Mouse (Mus musculus) frontal cortex, postnatal 36 days (tissue): Measurements from ENCODE around the gene Gm11627.
"Not testable (repeated sequence)": the region's sequence is repeated elsewhere in the genome, so short reads cannot be mapped to it uniquely, and the experiment has no call there.

Source experiments
- DNase-seq, 2 experiments: peaks; one replicate each; pipeline ENCODE4 v3.0.0; 2022; ENCODE audit warnings: low spot score in 2 of 2

The Gm11627 gene

DNA sequence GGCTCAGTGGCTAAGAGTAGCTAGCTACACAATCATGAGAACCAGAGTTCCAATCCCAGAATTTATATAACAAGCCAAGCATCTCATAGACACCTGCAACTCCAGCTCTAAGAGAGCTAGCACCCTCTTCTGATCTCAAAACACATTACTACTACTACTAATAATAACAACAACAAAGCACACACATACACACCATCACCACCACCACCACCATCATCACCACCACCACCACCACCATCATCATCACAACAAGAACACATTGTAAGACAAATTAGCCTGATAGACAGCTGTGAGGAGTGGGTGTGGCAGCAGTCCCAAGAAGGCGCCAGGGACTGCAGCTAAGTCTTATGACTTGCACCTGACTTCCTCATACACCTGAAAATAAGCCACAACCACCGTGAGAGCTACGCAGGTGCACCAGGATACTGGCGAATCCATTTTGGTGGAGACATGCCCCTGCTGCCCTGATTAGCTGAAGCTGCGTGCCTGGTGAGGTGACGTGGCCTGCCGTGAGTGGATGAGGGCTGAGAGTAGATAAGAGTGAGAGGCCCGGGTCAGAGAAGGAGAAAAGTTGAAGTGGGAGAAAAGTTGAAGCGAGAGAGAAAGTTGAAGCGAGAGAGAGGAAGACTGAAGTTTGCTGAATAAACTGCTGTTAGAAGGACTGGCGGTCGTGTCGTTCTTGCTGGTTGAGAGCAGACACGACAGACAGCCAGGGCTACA, 14.1 kb downstream of the Gm11627 start:
- not testable (repeated sequence) for DNase-seq

DNA sequence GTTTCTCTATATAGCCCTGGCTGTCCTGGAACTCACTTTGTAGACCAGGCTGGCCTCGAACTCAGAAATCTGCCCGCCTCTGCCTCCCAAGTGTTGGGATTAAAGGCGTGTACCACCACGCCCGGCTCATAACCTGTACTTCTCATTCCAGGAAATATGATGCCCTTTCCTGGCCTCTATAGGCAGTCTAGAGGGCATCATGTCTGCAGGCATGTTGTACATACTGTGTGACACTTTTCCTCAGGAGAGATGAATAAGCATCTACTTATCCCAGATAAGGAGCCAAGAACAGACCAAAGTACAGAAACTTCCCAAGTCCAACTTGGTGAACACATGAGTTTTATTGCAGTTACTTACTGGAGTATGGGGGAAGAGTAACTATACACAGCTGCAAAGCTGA, 20.6 kb downstream of the Gm11627 start:
- DNase-seq = no peak

DNA sequence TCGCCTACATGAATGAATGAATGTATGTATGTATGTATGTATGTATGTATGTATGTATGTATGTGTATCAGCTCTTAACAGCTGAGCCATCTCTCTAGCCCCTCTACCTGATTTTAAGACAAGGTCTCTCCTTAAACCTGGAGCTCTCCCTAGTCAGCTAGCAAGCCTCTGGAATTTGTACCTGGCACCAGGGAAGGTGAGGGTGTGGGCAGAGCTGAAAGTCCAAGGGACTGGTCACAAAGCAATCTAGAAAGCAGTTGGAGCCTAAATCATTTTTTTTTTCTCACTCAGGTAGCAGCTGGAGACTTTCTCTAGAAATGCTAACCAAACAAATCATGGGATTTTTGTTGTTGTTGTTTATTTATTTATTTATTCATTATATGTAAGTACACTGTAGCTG, 21.9 kb downstream of the Gm11627 start:
- no peak for DNase-seq

DNA sequence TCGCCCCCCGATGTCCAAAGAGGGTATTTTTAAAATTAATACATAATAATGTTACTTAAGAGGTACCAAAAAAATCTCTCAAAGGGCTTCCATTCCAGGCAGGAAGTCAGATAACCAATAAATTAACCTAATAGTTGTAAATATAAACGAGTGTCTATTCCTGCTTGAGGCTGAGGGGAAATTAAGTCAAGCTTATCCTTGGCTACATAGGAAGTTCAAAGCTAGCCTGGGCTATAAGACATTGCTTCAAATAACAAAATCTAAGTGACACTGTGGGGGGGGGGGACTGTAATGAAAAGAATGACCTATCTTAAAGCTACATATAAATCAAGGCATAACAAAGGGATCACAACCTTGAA, 22.6 kb downstream of the Gm11627 start:
- DNase-seq = no peak

DNA sequence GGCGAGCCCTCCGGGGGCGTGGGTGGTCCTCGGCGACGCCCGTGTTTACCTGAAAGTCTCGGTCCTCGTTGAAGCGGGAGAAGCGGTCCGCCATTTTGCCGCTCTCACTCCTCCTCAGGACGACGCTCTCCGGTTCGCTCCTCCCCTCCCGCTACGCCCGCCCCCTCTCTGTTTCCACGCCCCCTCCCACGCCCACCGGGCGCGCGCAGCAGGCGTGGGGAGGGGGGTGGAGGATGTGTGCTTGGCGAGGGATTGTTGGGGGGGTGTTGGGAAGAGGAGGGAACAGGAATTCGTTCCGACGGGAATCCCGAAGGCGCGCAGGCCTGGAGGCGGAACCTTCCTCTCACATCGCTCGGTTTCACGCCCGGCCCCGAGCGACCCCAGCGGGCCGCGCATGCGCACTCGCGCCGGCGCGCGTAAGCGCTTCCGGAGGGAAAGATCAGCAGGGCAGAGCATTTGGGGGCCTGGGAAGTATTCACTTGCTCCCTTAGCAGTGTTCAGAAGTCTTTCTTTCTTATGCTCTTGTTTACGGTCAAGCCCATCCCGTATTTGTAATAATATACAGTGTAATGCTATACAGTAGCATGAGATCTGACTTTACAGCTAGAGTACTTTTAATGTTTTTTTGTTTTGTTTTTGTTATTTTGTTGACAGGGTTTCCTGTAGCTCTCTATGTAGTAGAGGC, 23.1 kb downstream of the Gm11627 start, which contains the start of gene Gpatch8:
Gpatch8 (minus strand) TSS at position 362 of the 685 bp plus-strand sequence.
- DNase-seq = peak; percentile 93

DNA sequence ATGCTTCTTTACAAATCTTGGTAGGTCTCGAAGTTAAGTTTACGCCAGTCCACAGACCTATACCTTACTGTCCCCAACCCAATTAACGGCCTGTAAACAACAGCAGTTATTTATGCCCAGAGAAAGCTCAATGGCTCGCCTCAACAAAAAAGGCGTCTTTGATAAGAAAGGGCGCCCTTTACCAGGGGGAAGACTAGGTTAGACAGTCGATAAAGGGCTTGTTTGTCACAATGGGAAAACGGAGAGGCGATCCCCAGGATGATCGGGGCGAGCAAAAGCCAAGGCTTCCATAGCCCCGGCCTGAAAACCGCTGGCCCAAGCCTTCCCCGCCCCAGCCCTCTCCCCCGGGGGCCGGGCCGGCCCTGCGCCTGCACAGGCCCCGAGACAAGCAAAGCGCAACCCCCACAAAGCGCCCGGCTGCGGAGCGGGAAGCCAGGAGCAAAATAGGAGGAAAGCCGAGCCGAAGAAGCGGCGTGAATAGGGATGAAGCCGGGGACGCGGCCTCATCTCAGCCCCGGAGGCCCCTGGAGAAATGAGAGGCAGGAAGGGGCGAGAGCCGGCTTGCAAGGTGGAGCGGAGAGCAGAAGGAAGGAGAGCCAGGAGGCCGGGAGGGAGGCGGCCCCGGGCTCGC, 23.7 kb downstream of the Gm11627 start:
- no peak for DNase-seq

DNA sequence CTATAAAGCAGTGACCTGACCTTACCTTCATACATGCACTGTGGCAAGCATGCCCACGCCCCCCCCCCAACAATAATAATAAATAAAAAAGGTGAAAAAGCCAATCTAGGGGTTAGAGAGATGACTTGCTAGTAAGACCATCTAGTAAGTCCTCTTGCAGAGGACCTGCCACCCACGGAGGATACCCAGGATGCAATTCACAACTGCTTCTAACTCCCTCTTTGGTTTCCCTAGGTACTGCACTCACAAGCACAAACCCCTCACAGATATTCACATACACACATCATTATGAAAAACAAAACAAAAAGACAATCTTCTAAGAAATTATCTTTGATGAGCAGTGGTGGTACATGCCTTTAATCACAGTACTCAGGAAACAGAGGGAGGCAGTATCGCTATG, 27.2 kb downstream of the Gm11627 start:
- DNase-seq = no peak

DNA sequence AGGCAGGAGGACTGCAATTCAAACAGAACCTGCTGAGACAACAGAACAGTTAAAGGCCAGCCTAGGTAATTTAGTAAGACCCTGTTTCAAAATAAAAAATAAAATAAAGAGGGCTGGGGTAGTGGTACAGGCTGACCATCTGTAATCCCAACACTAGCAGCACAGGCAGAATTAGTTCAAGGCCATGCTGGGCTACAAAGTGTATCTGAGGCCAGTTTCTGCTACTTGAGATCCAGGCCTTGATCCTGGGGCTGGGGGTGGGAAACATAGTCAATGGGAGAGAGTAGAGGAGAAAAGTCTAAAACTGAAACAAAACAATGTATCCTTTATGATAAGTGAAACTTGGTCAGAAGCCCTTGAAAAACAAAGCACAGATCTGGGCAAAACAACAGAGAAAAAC, 28.1 kb downstream of the Gm11627 start:
- no peak for DNase-seq

DNA sequence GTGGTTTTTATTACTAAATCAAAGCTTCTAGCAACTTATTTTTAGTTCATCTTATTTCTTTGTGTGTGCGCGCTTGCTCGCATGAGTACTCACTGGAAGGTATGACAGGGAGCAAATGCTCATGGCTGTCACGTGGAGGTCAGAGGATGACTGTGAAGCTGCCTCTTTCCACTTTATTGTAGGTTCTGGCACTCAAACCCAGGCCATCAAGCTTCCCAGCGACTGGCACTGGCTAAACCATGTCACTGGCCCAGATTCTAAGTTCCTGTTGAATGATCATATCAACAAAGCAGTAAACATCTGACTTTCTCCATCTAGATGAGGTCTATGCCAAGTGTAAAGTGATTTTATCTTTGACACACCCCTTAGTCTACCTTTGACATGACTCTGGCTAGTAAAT, 37.8 kb downstream of the Gm11627 start:
- DNase-seq = no peak

DNA sequence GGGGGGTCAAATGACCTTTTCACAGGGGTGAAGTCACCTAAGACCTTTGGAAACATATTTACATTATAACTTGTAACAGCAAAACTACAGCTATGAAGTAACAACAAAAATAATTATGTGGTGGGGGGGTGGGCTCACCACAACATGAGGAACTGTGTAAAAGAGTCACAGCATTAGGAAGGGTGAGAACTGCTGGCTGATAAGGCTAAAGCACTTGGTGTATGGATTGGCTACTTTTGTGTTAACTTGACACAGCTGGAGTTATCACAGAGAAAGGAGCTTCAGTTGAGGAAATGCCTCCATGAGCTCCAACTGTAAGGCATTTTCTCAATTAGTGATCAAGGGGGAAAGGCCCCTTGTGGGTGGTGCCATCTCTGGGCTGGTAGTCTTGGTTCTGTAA, 39.0 kb downstream of the Gm11627 start:
- DNase-seq = not testable (repeated sequence)

DNA sequence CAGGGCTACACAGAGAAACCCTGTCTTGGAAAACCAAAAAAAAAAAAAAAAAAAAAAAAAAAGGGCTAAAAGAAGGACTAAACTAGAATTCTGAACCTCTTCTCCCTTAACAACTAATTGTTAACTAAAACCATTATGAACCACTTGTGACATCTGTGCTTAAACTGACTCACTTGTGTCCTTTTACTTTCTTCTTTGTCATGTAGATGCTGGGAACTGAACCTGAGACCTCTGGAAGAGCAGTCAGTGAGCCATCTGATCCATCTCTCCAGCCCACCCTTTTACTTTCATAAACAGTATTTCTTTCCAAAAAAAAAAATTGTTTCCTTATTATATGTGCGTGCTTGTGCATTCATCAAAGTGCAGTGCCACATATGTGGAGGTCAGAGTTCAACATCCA, 39.6 kb downstream of the Gm11627 start:
- DNase-seq = no peak

DNA sequence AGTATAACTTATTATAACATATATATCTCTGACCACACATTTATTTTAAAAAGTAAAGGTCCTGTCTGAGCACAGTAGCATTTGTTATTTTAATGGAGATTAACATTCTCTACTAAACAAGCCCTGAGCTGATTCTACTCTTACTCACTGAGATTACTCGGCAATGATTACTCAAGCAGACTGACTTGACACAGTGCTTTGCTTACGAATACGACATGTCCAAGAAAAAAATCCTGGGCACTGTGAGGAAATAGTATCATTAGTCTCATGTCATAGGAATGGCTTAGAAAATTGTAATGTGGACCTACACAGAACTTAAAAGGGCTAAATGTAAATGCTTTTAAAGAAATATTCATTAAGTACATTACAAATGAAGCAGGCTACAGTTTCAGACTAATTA, 43.1 kb downstream of the Gm11627 start:
- DNase-seq = no peak

DNA sequence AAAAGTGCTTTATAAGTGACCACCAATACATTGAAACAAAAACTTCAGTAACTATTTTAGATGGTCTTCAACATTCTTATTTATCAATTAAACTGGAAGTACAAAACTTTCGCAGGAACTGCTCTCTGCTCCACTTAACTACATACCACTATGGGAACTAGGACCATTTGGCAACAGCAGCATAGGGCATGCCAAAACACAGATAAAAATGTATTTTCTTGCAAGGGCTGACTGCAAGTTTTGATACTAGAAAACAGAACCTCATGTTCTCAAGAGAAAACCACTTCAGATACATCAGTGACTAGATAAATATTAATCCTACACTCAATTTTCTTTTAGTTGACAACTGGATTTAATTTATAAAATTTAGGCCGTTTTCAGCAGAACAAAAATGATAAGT, 45.2 kb downstream of the Gm11627 start:
- no peak for DNase-seq

DNA sequence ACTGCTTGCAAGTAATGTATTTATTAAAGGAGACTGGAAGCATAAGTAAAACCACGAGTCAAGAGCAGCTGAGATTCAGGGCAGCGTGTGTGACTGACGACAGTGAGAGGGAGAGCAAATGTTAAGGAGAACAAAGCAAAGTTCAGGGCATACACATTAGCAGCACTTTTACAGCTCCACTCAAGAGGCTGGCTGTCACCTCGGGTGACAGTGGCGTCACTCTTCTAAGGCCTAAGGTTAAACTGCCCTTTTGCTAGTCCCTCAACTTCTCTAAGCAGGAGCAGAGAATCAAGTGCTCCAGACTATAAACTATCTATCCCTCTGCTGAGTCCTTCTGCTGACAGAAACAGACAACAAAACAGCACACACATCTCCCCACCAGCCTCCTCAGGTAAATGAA, 47.8 kb downstream of the Gm11627 start:
- no peak for DNase-seq
